Mouse (Mus musculus): ENCODE data around the gene Spsb3. TPM values are rescaled to one million over a fixed set of nuclear protein-coding genes. Genes with fewer than 3 reads are reported as not detected.

The Spsb3 gene
- polyA plus RNA-seq, 1 experiment from 2014 or later: 45.4 TPM

GRCm38 (mm10) chr17:24887291-24888080 lies 1.0 kb downstream of the Spsb3 start:
- H3K9me3 ChIP-seq (ENCODE audit: low read length): no peaks in the 10 kb centered on the region
- H3K27me3 ChIP-seq (replicated peaks; ENCODE audit: insufficient read depth, low read length): no peaks in the 10 kb centered on the region
- no peak for ATAC-seq
- peak overlapping the region; percentile 86 for H3K9ac ChIP-seq (replicated peaks; ENCODE audit: low read depth)
- DNase-seq (ENCODE audit: low spot score): peak; percentile 42
- H3K4me3 ChIP-seq (ENCODE audit: low read depth, low read length): peak overlapping the region; percentile 88
- peaks cover 20% of the 10 kb centered on the region for H3K4me1 ChIP-seq (ENCODE audit: insufficient read depth, low read depth, low read length)
- WGBS: 57% methylated on average over 18 of the region's 18 CpGs
- H3K27ac ChIP-seq (ENCODE audit: low read length): peak overlapping the region; percentile 82; the same call in 1 of the 2 replicates
- H3K36me3 ChIP-seq (ENCODE audit: insufficient read depth, low read length): peaks cover 16% of the 10 kb centered on the region; the same call in 1 of the 2 replicates
- H3K4me2 ChIP-seq (replicated peaks; ENCODE audit: low read depth, low read length): peak overlapping the region; percentile 87
- no peak for TF ChIP-seq CTCF (IDR thresholded peaks at IDR 0.05)
- no peak for TF ChIP-seq EP300 (IDR thresholded peaks at IDR 0.05)

GRCm38 (mm10) chr17:24888862-24889261 lies 2.4 kb downstream of the Spsb3 start:
- WGBS: 94% methylated on average over 3 of the region's 3 CpGs
- Histone ChIP-seq H3K9me3 (ENCODE audit: low read length) (no peaks in the 10 kb centered on the region), H3K36me3 (ENCODE audit: insufficient read depth, low read length) (peaks cover 16% of the 10 kb centered on the region), H3K27ac (ENCODE audit: low read length) (no peak overlapping the region), H3K4me2 (replicated peaks; ENCODE audit: low read depth, low read length) (no peak overlapping the region), H3K4me3 (ENCODE audit: low read depth, low read length) (no peak overlapping the region), H3K9ac (replicated peaks; ENCODE audit: low read depth) (no peak overlapping the region), H3K4me1 (ENCODE audit: insufficient read depth, low read depth, low read length) (peaks cover 20% of the 10 kb centered on the region), H3K27me3 (replicated peaks; ENCODE audit: insufficient read depth, low read length) (no peaks in the 10 kb centered on the region)
- ATAC-seq: no peak
- no peak for TF ChIP-seq CTCF (IDR thresholded peaks at IDR 0.05)
- TF ChIP-seq EP300 (IDR thresholded peaks at IDR 0.05): no peak
- DNase-seq (ENCODE audit: low spot score): no peak

GRCm38 (mm10) chr17:24890151-24891092 lies 4.0 kb downstream of the Spsb3 start:
- TF ChIP-seq CTCF (IDR thresholded peaks at IDR 0.05) (no peak), EP300 (IDR thresholded peaks at IDR 0.05) (no peak)
- peaks cover 15% of the 10 kb centered on the region for H3K36me3 ChIP-seq (ENCODE audit: insufficient read depth, low read length)
- H3K27ac ChIP-seq (ENCODE audit: low read length): no peak overlapping the region
- H3K27me3 ChIP-seq (replicated peaks; ENCODE audit: insufficient read depth, low read length): no peaks in the 10 kb centered on the region
- ATAC-seq (no peak), DNase-seq (ENCODE audit: low spot score) (no peak)
- no peak overlapping the region for H3K4me2 ChIP-seq (replicated peaks; ENCODE audit: low read depth, low read length)
- H3K4me3 ChIP-seq (ENCODE audit: low read depth, low read length): no peak overlapping the region
- no peak overlapping the region for H3K9ac ChIP-seq (replicated peaks; ENCODE audit: low read depth)
- H3K4me1 ChIP-seq (ENCODE audit: insufficient read depth, low read depth, low read length): peaks cover 21% of the 10 kb centered on the region
- 83% methylated on average over 19 of the region's 19 CpGs for WGBS
- H3K9me3 ChIP-seq (ENCODE audit: low read length): no peaks in the 10 kb centered on the region

GRCm38 (mm10) chr17:24891321-24891720 lies 4.9 kb downstream of the Spsb3 start:
- ATAC-seq (no peak), DNase-seq (ENCODE audit: low spot score) (no peak)
- WGBS: 81% methylated on average over 12 of the region's 13 CpGs
- no peak overlapping the region for H3K9ac ChIP-seq (replicated peaks; ENCODE audit: low read depth)
- no peaks in the 10 kb centered on the region for H3K9me3 ChIP-seq (ENCODE audit: low read length)
- peaks cover 16% of the 10 kb centered on the region for H3K4me1 ChIP-seq (ENCODE audit: insufficient read depth, low read depth, low read length)
- TF ChIP-seq EP300 (IDR thresholded peaks at IDR 0.05): no peak
- TF ChIP-seq CTCF (IDR thresholded peaks at IDR 0.05): no peak
- H3K27me3 ChIP-seq (replicated peaks; ENCODE audit: insufficient read depth, low read length): no peaks in the 10 kb centered on the region
- peaks cover 15% of the 10 kb centered on the region for H3K36me3 ChIP-seq (ENCODE audit: insufficient read depth, low read length)
- no peak overlapping the region for H3K4me2 ChIP-seq (replicated peaks; ENCODE audit: low read depth, low read length)
- H3K4me3 ChIP-seq (ENCODE audit: low read depth, low read length): no peak overlapping the region
- no peak overlapping the region for H3K27ac ChIP-seq (ENCODE audit: low read length)

GRCm38 (mm10) chr17:24892785-24893184 lies 6.3 kb downstream of the Spsb3 start:
- no peak overlapping the region for H3K4me3 ChIP-seq (ENCODE audit: low read depth, low read length)
- 91% methylated on average over 12 of the region's 12 CpGs for WGBS
- peaks cover 9% of the 10 kb centered on the region for H3K4me1 ChIP-seq (ENCODE audit: insufficient read depth, low read depth, low read length)
- H3K27ac ChIP-seq (ENCODE audit: low read length): no peak overlapping the region
- no peak overlapping the region for H3K9ac ChIP-seq (replicated peaks; ENCODE audit: low read depth)
- no peak for TF ChIP-seq CTCF (IDR thresholded peaks at IDR 0.05)
- no peak for TF ChIP-seq EP300 (IDR thresholded peaks at IDR 0.05)
- ATAC-seq (no peak), DNase-seq (ENCODE audit: low spot score) (no peak)
- H3K4me2 ChIP-seq (replicated peaks; ENCODE audit: low read depth, low read length): no peak overlapping the region
- H3K27me3 ChIP-seq (replicated peaks; ENCODE audit: insufficient read depth, low read length): no peaks in the 10 kb centered on the region
- peaks cover 15% of the 10 kb centered on the region for H3K36me3 ChIP-seq (ENCODE audit: insufficient read depth, low read length)
- no peaks in the 10 kb centered on the region for H3K9me3 ChIP-seq (ENCODE audit: low read length)

GRCm38 (mm10) chr17:24893276-24893675 lies 6.8 kb downstream of the Spsb3 start:
- Histone ChIP-seq H3K36me3 (ENCODE audit: insufficient read depth, low read length) (peaks cover 15% of the 10 kb centered on the region), H3K9ac (replicated peaks; ENCODE audit: low read depth) (no peak overlapping the region), H3K9me3 (ENCODE audit: low read length) (no peaks in the 10 kb centered on the region), H3K4me2 (replicated peaks; ENCODE audit: low read depth, low read length) (no peak overlapping the region), H3K27me3 (replicated peaks; ENCODE audit: insufficient read depth, low read length) (no peaks in the 10 kb centered on the region), H3K27ac (ENCODE audit: low read length) (no peak overlapping the region), H3K4me1 (ENCODE audit: insufficient read depth, low read depth, low read length) (peaks cover 4% of the 10 kb centered on the region; the same call in 1 of the 2 replicates), H3K4me3 (ENCODE audit: low read depth, low read length) (no peak overlapping the region)
- TF ChIP-seq CTCF (IDR thresholded peaks at IDR 0.05) (no peak), EP300 (IDR thresholded peaks at IDR 0.05) (no peak)
- ATAC-seq (no peak), DNase-seq (ENCODE audit: low spot score) (no peak)
- 96% methylated on average over 2 of the region's 2 CpGs for WGBS

Measured in lung, postnatal 0 days (tissue).